Mouse (Mus musculus) liver, embryonic 16.5 days (tissue): ENCODE results near the gene Islr. TPM values are rescaled to one million over a fixed set of nuclear protein-coding genes. Genes with fewer than 3 reads are reported as not detected.

Experiments used
- microRNA-seq: library from miRNA; unstranded; fragments of <30 nt; microRNA quantifications from one replicate; pipeline ENCODE4, GENCODE M21; 2016
- polyA plus RNA-seq: library from polyadenylated mRNA; unstranded; fragments of >200 nt; fragmentation: Nextera tagmentation; extraction: Ambion mirVana; gene quantifications from 2 replicates; pipeline ENCODE4 v1.2.1, GENCODE M21; 2015

Gene Islr
- polyA plus RNA-seq, 1 experiment from 2014 or later = 4.0 TPM

Small RNAs within 50 kb of the gene (microRNA-seq; reads per million reads assigned to microRNA genes)
- not detected for gene Mir6385

Other genes with a start within 250 kb of the Islr start
- gene Cyp11a1, start 197.9 kb downstream of the Islr start, polyA plus RNA-seq = 1.5 and 2.9 TPM in 2 replicates
- not detected in 2 replicates for gene Stra6, start 140.5 kb downstream of the Islr start, polyA plus RNA-seq
- gene Ccdc33, start 85.5 kb downstream of the Islr start, polyA plus RNA-seq = not detected in 2 replicates
- not detected in 2 replicates for gene Islr2, start within 50 bp of the Islr start, polyA plus RNA-seq
- 18.3 and 21.2 TPM in 2 replicates for gene Pml, start 45.5 kb upstream of the Islr start, polyA plus RNA-seq
- 3.7 TPM in 2 replicates for gene Stoml1, start 48.9 kb upstream of the Islr start, polyA plus RNA-seq
- gene Loxl1, start 108.9 kb upstream of the Islr start, polyA plus RNA-seq = 1.4 and 2.2 TPM in 2 replicates
- gene Tbc1d21, start 166.1 kb upstream of the Islr start, polyA plus RNA-seq = not detected in 2 replicates